Mouse (Mus musculus) heart, postnatal 0 days (tissue): ENCODE results near the gene Ptcra. TPM values are rescaled to one million over a fixed set of nuclear protein-coding genes. Genes with fewer than 3 reads are reported as not detected.

Experiments
- ATAC-seq: fragments of 200-750 bp; cut with Nextera tagmentation; 2 replicates; pipeline ENCODE4 v1.8.0; 2017; ENCODE audit warnings: low read depth, moderate number of reproducible peaks, moderate library complexity; ENCODE audit not compliant: insufficient read depth
- DNase-seq: peaks from one replicate; pipeline ENCODE4 v3.0.0-alpha.2; 2016; ENCODE audit warnings: low spot score
- H3K27ac ChIP-seq: fragments of 300-500 bp; sonication (generic); 2 replicates; pipeline ENCODE4 v1.5.1; 2014; ENCODE audit warnings: low read depth, mild to moderate bottlenecking
- H3K27me3 ChIP-seq: fragments of 300-500 bp; sonication (generic); 2 replicates; pipeline ENCODE4 v1.6.1; 2014; ENCODE audit warnings: low read length, mixed read lengths; ENCODE audit not compliant: control insufficient read depth, insufficient read depth
- H3K36me3 ChIP-seq: fragments of 300-500 bp; sonication (generic); replicated peaks from 2 replicates; pipeline ENCODE4 v1.6.1; 2014; ENCODE audit warnings: low read length, mixed read lengths; ENCODE audit not compliant: control insufficient read depth, insufficient read depth
- H3K4me1 ChIP-seq: fragments of 300-500 bp; sonication (generic); 2 replicates; pipeline ENCODE4 v1.6.1; 2014; ENCODE audit warnings: antibody characterized with exemption; ENCODE audit not compliant: control insufficient read depth, insufficient read depth
- H3K4me2 ChIP-seq: fragments of 300-500 bp; sonication (generic); 2 replicates; pipeline ENCODE4 v1.6.1; 2014; ENCODE audit warnings: low read depth, mild to moderate bottlenecking, low read length, moderate library complexity
- H3K4me3 ChIP-seq: fragments of 300-500 bp; sonication (generic); 2 replicates; pipeline ENCODE4 v1.5.1; 2014; ENCODE audit warnings: low read depth, low read length
- H3K9ac ChIP-seq: fragments of 300-500 bp; sonication (generic); replicated peaks from 2 replicates; pipeline ENCODE4 v1.6.1; 2014; ENCODE audit warnings: low read depth, low read length, mixed read lengths
- H3K9me3 ChIP-seq: fragments of 300-500 bp; sonication (generic); replicated peaks from 2 replicates; pipeline ENCODE4 v1.6.1; 2016; ENCODE audit warnings: low read length; ENCODE audit not compliant: control insufficient read depth
- CTCF ChIP-seq: IDR thresholded peaks from 2 replicates; pipeline ENCODE4 v1.5.1; 2016; ENCODE audit warnings: antibody characterized with exemption, control low read depth, low read depth
- EP300 ChIP-seq: IDR thresholded peaks from 2 replicates; pipeline ENCODE4 v1.6.1; 2016; ENCODE audit warnings: antibody characterized with exemption, low read depth
- WGBS: fragments of 180-500 bp; shearing (Covaris S2); extraction: QIAGEN DNeasy Blood & Tissue Kit; methylation state at CpG from one replicate; pipeline ENCODE4 v1.1.7; 2014; 5-methylcytosine and 5-hydroxymethylcytosine counted together
- polyA plus RNA-seq: library from polyadenylated mRNA; unstranded; fragments of >200 nt; fragmentation: Nextera tagmentation; extraction: Ambion mirVana; gene quantifications from 2 replicates; pipeline ENCODE4 v1.2.1, GENCODE M21; 2015
- total RNA-seq: library from RNA; depleted of rRNA; stranded (reverse); fragments of >200 nt; gene quantifications from 2 replicates; pipeline ENCODE4 v1.2.3, GENCODE M21; 2014; ENCODE audit warnings: low replicate concordance

The Ptcra gene
- total and polyA plus RNA-seq, 2 experiments from 2014 or later: not detected

- Histone ChIP-seq H3K9me3 (no peaks in the 10 kb centered on the region), H3K27me3 (peaks cover 11% of the 10 kb centered on the region; the same call in 1 of the 2 replicates), H3K4me1 (no peaks in the 10 kb centered on the region), H3K36me3 (peaks cover 12% of the 10 kb centered on the region; the same call in 1 of the 2 replicates), H3K27ac (no peak overlapping the region), H3K9ac (no peak overlapping the region), H3K4me2 (no peak overlapping the region), H3K4me3 (no peak overlapping the region)
- DNase-seq (no peak), ATAC-seq (no peak)
- TF ChIP-seq EP300 (no peak), CTCF (no peak)
- 83% methylated on average over 26 of the region's 26 CpGs for WGBS
Measured at GRCm38 (mm10) chr17:46725731-46726645, 37.5 kb downstream of the Ptcra start.

GRCm38 (mm10) chr17:46725273-46725672, 38.2 kb downstream of the Ptcra start:
- no peaks in the 10 kb centered on the region for H3K9me3 ChIP-seq
- H3K27me3 ChIP-seq: peaks cover 11% of the 10 kb centered on the region; the same call in 1 of the 2 replicates
- WGBS: 47% methylated on average over 9 of the region's 9 CpGs
- H3K4me3 ChIP-seq: no peak overlapping the region
- ATAC-seq (peak; percentile 63), DNase-seq (peak; percentile 59)
- peaks cover 12% of the 10 kb centered on the region; the same call in 1 of the 2 replicates for H3K36me3 ChIP-seq
- H3K4me1 ChIP-seq: no peaks in the 10 kb centered on the region
- no peak overlapping the region for H3K9ac ChIP-seq
- no peak overlapping the region for H3K4me2 ChIP-seq
- no peak overlapping the region for H3K27ac ChIP-seq
- TF ChIP-seq CTCF (peak; percentile 61), EP300 (no peak)

GRCm38 (mm10) chr17:46724477-46725084, 38.9 kb downstream of the Ptcra start:
- H3K4me2 ChIP-seq: no peak overlapping the region
- no peak overlapping the region for H3K4me3 ChIP-seq
- H3K4me1 ChIP-seq: no peaks in the 10 kb centered on the region
- peaks cover 11% of the 10 kb centered on the region; the same call in 1 of the 2 replicates for H3K27me3 ChIP-seq
- no peak for TF ChIP-seq CTCF
- TF ChIP-seq EP300: no peak
- H3K9ac ChIP-seq: no peak overlapping the region
- peaks cover 12% of the 10 kb centered on the region; the same call in 1 of the 2 replicates for H3K36me3 ChIP-seq
- no peaks in the 10 kb centered on the region for H3K9me3 ChIP-seq
- WGBS: 83% methylated on average over 14 of the region's 20 CpGs
- ATAC-seq: no peak
- DNase-seq: no peak
- no peak overlapping the region for H3K27ac ChIP-seq

GRCm38 (mm10) chr17:46721077-46721476, 42.4 kb downstream of the Ptcra start:
- TF ChIP-seq CTCF (no peak), EP300 (no peak)
- no peak overlapping the region for H3K9ac ChIP-seq
- no peak overlapping the region for H3K4me3 ChIP-seq
- 85% methylated on average over 7 of the region's 7 CpGs for WGBS
- DNase-seq (no peak), ATAC-seq (no peak)
- peaks cover 12% of the 10 kb centered on the region; the same call in 1 of the 2 replicates for H3K36me3 ChIP-seq
- H3K4me1 ChIP-seq: no peaks in the 10 kb centered on the region
- H3K27me3 ChIP-seq: no peaks in the 10 kb centered on the region
- H3K4me2 ChIP-seq: no peak overlapping the region
- no peak overlapping the region for H3K27ac ChIP-seq
- H3K9me3 ChIP-seq: no peaks in the 10 kb centered on the region

GRCm38 (mm10) chr17:46714756-46715481, 48.6 kb downstream of the Ptcra start:
- H3K27ac ChIP-seq: no peak overlapping the region
- no peaks in the 10 kb centered on the region for H3K9me3 ChIP-seq
- 90% methylated on average over 11 of the region's 11 CpGs for WGBS
- peaks cover 12% of the 10 kb centered on the region; the same call in 1 of the 2 replicates for H3K4me1 ChIP-seq
- no peak for DNase-seq
- no peak overlapping the region for H3K9ac ChIP-seq
- no peak for TF ChIP-seq CTCF
- TF ChIP-seq EP300: no peak
- H3K4me2 ChIP-seq: no peak overlapping the region
- H3K36me3 ChIP-seq: peaks cover 12% of the 10 kb centered on the region; the same call in 1 of the 2 replicates
- no peak for ATAC-seq
- H3K27me3 ChIP-seq: no peaks in the 10 kb centered on the region
- no peak overlapping the region for H3K4me3 ChIP-seq
